Mouse (Mus musculus) right cerebral cortex, adult 18-20 months (tissue): ENCODE data around the gene Nap1l1.
A peak's percentile ranks its signal among the peaks of the same experiment; 100 is the strongest.

Experiments
- DNase-seq: peaks from one replicate; pipeline ENCODE4 v3.0.0; 2022; ENCODE audit warnings: mixed read lengths

Gene Nap1l1

GRCm38 (mm10) chr10:111516804-111517436 is 43.9 kb downstream of the Nap1l1 start:
- DNase-seq = no peak

DNA sequence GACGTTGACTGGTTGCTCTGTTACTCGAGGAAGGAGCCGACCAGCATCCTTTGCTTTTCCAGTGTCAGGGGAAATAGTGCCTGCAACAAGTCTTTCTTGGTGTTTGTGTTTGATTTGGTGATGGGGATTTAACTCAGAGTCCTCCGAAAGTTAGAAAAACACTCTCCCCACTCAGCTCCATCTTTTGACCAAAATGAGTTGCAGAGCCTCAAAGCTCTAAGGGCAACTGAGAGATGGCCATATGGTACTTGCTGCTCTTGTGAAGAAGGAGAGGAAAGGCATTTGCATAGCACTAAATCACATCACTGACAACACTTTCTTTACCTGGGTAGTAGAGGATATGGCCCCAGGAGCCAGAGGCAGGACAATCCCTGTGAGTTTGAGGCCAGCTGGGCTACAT is 45.3 kb downstream of the Nap1l1 start:
- no peak for DNase-seq

DNA sequence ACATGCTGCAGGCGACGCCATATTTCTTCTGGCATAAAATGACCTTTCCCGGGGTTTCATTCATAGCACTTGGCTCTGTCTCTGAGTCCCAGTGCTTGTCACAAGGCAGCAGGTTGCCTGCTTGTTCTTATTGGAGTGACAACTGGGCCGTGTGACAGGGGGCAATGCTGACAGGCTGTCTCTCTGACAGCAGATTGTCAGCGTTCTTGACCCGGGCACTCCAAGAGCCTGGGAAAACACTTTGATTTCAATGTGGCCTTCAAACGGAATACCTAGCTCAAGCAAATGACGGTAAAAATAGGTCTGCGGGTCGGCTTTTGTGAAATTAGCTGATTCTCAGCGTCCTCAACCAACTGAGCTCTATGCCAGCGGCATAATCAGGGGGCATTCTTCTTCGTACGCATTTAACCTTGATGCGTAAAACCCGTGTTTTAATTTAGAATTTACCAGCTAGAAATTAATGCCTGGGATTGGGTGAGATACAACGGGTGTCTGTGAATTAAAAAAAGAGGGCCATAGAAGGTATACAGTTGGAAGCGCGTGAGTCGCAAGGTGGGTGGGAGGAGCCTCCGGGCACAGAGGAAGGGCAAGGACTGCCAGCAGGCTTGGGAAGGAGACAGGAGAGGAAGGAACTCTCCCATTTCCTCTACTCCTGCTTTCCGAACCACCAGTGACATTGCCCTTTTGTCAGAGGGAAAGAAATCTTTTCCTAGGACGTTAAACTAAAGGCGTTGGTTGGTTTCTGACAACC is 46.8 kb downstream of the Nap1l1 start:
- no peak for DNase-seq

DNA sequence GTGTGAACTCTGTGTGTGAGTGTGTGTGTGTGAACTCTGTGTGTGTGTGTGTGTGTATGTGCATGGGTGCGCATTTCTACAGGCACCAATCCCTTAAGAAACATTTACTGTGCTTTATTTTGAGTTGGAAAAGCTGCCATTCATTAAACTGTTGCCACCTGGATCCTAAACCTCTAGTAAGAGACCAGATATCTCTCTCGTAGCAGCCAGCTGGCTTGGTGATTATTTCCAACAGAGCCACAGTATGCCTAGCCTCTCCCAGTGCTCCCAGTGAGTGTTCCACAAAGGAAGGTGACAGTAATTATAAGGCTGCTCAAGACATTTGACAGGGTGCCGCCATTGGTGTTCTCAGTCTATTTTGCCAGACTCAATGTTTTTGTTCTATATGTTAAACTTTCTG is 47.6 kb downstream of the Nap1l1 start:
- DNase-seq = no peak

DNA sequence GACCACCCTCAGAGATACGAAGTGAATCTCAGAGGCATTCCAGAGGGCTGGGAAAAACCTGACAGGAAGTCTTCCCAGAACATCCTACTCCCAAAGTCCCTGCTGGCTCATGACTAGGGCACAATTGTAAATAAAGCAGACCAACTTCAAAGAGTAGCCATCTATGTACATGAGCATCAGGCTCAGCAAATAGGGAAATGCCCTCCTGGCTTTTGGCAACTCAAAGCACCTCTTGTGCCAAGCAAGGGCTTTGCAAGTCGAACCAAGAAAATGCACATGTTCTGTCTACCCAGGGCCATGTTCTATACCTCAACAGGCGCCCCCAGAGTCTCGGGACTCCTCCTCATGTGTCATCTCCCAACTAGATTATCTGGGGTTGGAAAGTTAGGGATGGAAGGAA is 48.6 kb downstream of the Nap1l1 start:
- no peak for DNase-seq

DNA sequence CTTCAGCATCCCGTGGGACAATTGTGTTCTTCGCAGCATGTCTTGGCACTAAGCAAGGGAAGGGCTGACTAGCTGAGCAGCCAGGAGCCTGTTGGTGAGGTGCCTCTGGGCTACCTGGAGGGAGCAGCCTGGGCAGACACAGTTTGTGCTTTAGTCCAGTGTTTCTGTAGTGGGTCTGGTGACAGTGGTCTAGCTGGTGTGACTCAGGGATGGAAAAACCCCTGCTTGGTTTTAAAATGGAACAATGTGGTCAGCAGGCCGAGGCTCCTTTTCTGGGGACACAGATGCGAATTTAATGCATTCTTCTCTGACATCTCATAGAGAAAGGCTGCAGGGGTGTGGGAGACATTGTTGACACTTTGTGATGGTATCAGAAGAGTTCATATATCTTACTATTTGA is 49.2 kb downstream of the Nap1l1 start:
- DNase-seq = no peak

DNA sequence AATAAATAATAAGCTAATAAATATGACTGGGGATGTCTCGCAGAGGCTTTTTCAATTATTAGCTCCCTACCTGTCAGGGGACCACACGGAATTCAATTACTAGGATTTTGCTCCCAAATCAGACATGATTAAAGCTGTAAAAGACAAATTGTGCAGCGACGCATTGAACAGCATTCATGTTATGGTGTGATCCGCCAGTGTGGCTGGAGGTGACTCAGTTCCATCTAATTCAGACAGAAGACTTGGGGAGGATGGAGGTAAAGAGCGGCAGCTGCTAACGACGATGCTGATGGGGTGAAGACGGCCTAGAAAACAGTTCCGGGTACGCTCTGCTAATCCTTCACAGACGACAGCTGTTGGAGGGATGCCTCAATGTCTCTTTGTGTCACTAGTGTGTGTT is 50.9 kb downstream of the Nap1l1 start:
- DNase-seq = no peak

DNA sequence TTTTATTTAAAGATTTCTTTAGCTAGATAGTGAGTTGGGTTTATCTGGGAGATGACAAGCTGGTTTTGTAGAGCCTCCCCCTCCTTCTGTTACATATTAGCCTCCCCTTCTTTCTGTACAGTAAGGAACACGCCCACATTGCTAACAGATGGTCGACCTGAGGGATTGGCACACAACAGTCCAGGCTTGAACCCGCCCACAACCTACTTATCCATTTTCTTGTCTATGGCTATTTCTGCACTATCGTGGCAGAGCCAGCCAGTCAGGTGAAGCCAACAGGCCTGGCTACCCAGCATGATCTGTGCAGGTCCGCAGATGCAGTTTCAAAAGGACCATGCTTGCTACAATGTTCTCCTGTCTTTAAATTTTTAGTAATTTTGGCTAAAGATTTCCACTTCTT is 54.0 kb downstream of the Nap1l1 start:
- DNase-seq = peak; percentile 60

DNA sequence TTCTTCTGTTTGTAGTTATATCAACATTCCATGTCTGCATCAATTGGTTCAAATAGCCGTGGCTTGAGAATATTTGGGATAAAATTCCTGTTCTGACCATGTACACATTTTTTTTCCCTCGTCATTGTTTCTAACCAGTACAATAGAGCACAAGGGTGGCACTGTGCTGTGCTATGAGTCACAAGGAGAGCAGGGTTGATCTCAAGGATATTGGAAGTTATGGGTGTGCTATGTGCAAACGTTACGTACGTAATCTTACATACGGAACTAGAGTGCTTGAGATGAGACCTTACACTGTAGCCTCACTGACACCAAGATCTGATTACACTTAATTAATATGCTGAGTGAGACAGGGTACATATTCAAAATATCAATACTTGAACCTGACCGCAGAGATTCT is 54.6 kb downstream of the Nap1l1 start:
- DNase-seq = no peak

DNA sequence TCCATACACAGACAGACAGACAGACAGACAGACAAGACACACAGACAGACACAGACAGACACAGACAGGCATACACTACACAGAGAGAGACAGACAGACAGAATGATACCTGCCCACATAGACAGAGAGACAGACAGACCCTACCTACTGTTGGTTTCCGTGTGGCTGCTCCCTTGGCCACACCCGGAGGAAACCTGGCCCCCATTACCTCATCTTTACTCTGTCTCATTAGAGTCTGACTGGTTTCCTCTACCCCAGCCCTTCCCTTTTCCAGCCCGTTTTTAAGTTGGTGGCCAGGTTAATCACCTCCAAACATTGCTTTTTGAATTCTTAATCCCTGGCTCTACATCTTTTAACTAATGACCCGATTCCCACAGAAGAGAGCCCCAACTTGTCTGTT is 55.3 kb downstream of the Nap1l1 start:
- no peak for DNase-seq

- DNase-seq = no peak
Measured at GRCm38 (mm10) chr10:111530398-111530797, 57.4 kb downstream of the Nap1l1 start.

DNA sequence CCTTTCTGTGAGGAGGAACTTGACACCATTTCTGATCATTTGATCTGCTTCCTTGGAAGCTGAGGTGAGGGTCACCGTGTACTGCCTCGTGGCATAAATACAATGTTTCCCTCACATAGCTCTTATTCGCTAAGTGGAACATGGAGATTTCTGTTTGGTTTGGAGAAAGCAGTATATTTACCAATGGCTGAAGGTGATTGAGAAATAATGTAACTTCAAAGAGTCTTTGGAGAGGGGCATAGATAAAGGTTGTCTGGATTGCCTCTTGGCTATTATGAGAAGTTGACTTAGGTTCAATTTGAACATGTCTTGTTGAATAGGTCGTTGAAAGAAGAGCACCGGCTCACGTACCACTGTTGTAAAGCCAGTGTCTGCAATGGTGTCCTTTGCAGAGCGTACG is 61.7 kb downstream of the Nap1l1 start:
- no peak for DNase-seq

DNA sequence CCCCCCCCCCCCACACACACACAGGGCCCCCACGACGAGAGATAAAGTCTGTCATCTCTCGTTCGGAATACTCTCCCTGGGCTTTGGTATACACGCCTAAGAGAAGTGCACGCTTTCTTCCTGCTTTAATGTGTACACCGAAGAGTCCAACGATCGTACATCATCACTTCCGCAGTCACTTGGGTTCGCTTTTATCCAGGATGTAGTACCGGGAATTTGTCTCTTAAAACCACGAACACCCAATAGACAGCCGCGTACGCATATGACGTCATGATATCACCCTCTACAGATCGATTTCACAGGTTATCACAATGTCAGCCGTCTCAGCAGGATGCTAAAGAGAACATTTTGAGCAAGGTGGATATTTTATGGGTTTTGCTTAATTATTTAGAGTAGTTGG is 64.4 kb downstream of the Nap1l1 start:
- no peak for DNase-seq

DNA sequence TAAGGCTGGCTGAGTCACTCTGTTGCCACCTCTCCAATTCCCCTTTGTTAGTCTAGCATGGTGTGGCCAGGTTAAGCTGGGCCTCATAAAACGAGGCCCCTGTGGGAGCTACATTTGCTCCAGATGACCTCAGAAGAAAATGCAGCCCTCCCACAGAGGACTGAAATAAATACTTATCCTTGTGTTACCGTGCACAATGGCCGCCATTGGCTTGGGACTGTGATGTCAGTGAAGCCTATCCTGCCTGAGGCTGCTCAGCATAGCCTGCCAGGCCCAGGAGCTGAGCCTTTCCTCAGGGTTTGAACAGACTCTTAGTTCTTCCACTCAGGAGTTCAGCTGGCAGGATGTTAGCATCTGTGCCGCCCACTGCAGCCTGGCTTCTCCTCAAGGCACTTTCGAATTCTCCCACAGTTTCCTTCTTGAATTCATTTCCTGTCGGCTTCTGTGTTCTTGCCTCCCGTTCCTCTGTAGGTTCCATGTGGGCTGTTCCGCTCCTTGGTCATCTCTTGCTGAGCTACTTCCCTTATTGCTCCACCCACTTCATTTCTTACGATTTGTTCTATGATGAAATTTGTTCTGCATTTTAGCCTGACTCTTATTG is 66.8 kb downstream of the Nap1l1 start:
- peak; percentile 85 for DNase-seq

DNA sequence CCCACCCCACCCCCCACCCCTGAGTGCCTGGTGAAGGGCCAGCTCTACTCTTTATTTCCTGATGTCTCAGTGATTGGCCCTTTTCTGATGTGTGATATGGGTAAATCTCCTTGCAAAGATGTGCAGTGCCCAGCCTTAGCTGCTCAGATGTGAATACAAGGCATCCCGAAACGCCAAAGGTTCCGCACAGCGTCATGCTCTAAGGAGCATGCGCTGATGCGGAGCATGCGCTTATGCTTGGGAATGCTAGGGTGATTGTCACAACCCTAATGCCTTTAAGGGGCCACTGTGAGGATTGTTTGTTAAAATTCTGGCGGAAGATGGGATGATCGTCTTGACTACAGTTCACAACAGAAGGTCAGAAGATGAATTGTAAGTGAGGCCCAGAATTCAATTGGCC is 67.7 kb downstream of the Nap1l1 start:
- DNase-seq = no peak

- peak; percentile 37 for DNase-seq
Measured at GRCm38 (mm10) chr10:111543106-111543505, 70.1 kb downstream of the Nap1l1 start.

DNA sequence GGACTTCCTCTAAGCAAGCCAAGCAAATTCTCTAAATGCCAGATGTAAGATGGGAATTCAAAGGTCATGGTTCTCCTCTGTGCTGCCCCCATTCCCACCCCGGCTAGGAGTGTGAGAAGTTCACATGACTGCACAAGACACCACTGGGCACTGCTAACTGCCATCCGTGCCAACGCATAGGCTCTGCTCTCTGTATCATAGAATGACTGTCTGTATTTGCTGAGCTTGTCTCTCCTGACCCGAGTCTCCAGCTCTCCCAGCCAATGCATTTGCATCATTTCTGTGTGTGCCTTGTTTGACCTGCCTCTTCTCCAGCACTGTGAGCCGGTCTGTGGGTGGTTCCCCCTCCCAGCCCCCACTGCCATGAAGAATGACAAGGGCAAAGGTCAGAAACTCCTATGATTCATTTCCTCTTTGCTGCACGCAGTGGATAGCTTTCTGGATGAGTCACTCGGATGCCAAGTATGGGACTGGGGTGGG is 70.8 kb downstream of the Nap1l1 start:
- no peak for DNase-seq

- no peak for DNase-seq
Measured at GRCm38 (mm10) chr10:111544311-111544710, 71.3 kb downstream of the Nap1l1 start.

DNA sequence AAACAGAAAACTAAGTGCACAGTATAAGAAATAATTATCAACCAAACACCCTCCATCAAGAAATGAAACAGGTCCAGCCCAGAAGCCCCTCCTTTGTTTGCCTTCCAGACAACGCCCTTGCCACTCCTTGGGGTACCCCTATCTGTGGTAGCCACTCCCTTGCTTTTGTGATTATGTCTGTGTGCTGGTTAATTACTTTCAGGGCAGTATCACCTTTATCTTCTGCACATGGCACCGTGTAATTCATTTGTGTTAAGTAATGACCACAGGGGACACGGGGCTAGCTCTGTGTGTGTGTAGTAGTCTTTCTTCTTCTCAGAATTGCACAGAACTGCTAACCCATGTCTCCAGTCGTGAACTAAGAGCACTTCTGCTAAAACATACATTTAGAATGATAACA is 72.6 kb downstream of the Nap1l1 start:
- DNase-seq = no peak
